Mouse (Mus musculus): ENCODE results near the gene Sstr5. TPM values are rescaled to one million over a fixed set of nuclear protein-coding genes. Genes with fewer than 3 reads are reported as not detected.

Gene Sstr5
- polyA plus RNA-seq, 1 experiment, result not detected

GRCm38 (mm10) chr17:25463326-25463945, 33.7 kb downstream of the Sstr5 start:
- no peak for TF ChIP-seq CTCF (IDR thresholded peaks at IDR 0.05; ENCODE audit: borderline replicate concordance, insufficient read depth, low read length)
- TF ChIP-seq POLR2A (IDR thresholded peaks at IDR 0.05; ENCODE audit: low read depth, low read length), result no peak
- Histone ChIP-seq H3K4me1 (ENCODE audit: control insufficient read depth, insufficient read depth, low read length) (no peaks in the 10 kb centered on the region), H3K4me3 (ENCODE audit: insufficient read depth, low read length) (no peak overlapping the region), H3K27ac (ENCODE audit: insufficient read depth, low read length) (no peak overlapping the region)

DNA sequence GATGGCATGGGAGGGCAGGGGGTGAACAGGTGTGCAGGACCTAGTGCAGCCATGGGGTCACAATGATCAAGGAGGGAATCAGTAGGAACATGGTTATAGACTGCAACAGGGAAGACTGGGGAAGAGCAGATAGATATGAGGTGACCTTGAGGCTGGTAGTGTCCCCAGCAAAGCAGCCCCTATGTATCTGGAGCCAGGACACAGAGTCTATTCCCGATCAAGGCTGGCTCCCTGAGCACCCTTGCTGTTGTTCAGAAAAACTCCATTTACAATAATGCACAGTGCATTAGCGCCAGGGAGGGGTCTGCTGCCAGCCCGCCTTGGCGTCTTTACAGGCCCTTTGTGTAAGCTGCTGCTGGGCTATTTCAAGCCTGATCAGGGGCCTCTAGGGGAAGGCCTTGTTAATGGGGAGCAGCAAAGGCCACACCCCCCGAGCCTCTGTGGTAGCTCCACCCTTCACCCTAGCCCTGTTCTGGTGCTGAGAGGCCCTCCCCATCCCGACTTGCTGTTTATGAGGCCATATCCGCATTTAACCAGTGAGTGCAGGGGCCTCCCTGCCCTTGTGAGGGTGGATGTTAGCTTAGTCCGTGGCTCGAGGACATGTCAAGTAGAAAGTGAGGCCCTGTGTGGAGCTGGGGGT, 34.7 kb downstream of the Sstr5 start:
- Histone ChIP-seq H3K4me1 (ENCODE audit: control insufficient read depth, insufficient read depth, low read length) (no peaks in the 10 kb centered on the region), H3K4me3 (ENCODE audit: insufficient read depth, low read length) (no peak overlapping the region), H3K27ac (ENCODE audit: insufficient read depth, low read length) (no peak overlapping the region)
- TF ChIP-seq POLR2A (IDR thresholded peaks at IDR 0.05; ENCODE audit: low read depth, low read length), result no peak
- no peak for TF ChIP-seq CTCF (IDR thresholded peaks at IDR 0.05; ENCODE audit: borderline replicate concordance, insufficient read depth, low read length)

DNA sequence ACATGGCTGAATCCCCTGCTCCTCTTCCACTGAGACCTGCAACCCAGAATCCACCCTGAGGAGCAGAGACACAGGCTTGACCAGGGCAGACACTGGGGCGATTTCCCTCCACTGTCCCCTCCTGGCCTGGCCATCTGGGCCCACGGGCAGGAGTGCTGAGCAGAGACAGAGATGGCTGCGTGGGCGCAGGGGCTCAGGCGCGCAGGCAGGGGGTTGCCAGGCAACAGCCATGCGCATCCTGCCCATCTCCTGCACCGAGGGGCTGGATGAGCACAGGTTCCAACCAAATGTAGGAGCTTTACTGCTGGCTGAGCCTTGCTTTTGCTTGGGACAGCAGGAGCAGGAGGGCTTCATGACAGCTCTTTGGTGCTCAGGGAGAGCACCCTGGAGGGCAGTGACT, 40.5 kb downstream of the Sstr5 start:
- TF ChIP-seq POLR2A (IDR thresholded peaks at IDR 0.05; ENCODE audit: low read depth, low read length), result no peak
- no peak for TF ChIP-seq CTCF (IDR thresholded peaks at IDR 0.05; ENCODE audit: borderline replicate concordance, insufficient read depth, low read length)
- no peak overlapping the region for H3K27ac ChIP-seq (ENCODE audit: insufficient read depth, low read length)
- no peak overlapping the region for H3K4me3 ChIP-seq (ENCODE audit: insufficient read depth, low read length)
- no peaks in the 10 kb centered on the region for H3K4me1 ChIP-seq (ENCODE audit: control insufficient read depth, insufficient read depth, low read length)

- Histone ChIP-seq H3K4me3 (ENCODE audit: insufficient read depth, low read length) (no peak within 1 kb of the TSS), H3K4me1 (ENCODE audit: control insufficient read depth, insufficient read depth, low read length) (no peaks in the 10 kb centered on the region), H3K27ac (ENCODE audit: insufficient read depth, low read length) (no peak within 1 kb of the TSS)
- no peak for TF ChIP-seq POLR2A (IDR thresholded peaks at IDR 0.05; ENCODE audit: low read depth, low read length)
- TF ChIP-seq CTCF (IDR thresholded peaks at IDR 0.05; ENCODE audit: borderline replicate concordance, insufficient read depth, low read length), result no peak
Measured at GRCm38 (mm10) chr17:25454272-25454671, 42.8 kb downstream of the Sstr5 start, which contains the start of gene Tekt4. TSS of gene Tekt4 (plus strand) at chr17:25454615.

DNA sequence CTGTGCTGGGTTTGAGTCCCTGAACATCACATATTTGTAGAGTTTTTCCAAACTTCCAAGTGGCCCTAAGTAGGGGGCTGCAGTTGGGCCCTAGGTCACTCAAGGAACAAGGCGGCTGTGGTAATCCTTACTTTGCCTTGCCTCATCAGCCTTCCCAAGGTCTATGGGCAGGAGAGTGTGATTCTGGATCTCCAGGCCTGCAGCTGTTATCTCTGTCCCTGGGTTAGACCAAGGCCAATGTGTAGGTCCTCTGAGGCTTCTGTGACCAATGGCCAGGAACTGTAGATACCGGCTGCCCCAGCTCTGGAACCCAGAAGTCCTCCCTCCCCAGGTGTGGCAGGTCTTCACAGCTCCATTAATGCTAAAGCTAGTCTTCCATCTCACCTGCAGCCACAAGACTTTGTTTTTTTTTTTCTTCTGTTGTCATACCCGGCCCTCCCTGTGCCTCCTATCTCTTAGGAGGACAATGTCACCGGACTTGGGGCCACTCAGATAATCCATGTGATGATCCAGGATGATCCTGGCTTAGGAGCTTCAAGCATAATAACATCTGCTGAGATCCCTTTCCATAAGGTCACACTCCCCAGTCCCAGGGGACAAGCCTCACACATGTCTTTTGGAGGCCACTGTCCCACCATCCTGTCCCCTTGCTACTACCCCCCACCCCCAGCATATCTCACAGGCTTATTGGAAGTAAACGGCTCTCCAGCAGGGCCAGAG, 44.7 kb downstream of the Sstr5 start:
- Histone ChIP-seq H3K4me1 (ENCODE audit: control insufficient read depth, insufficient read depth, low read length) (no peaks in the 10 kb centered on the region), H3K4me3 (ENCODE audit: insufficient read depth, low read length) (no peak overlapping the region), H3K27ac (ENCODE audit: insufficient read depth, low read length) (no peak overlapping the region)
- TF ChIP-seq POLR2A (IDR thresholded peaks at IDR 0.05; ENCODE audit: low read depth, low read length), result no peak
- TF ChIP-seq CTCF (IDR thresholded peaks at IDR 0.05; ENCODE audit: borderline replicate concordance, insufficient read depth, low read length), result no peak

- no peak overlapping the region for H3K27ac ChIP-seq (ENCODE audit: insufficient read depth, low read length)
Measured at GRCm38 (mm10) chr17:25450329-25450728, 46.8 kb downstream of the Sstr5 start.

GRCm38 (mm10) chr17:25447865-25448264, 49.2 kb downstream of the Sstr5 start:
- TF ChIP-seq POLR2A (IDR thresholded peaks at IDR 0.05; ENCODE audit: low read depth, low read length) (no peak), CTCF (IDR thresholded peaks at IDR 0.05; ENCODE audit: borderline replicate concordance, insufficient read depth, low read length) (no peak)
- Histone ChIP-seq H3K4me1 (ENCODE audit: control insufficient read depth, insufficient read depth, low read length) (no peaks in the 10 kb centered on the region), H3K27ac (ENCODE audit: insufficient read depth, low read length) (no peak overlapping the region), H3K4me3 (ENCODE audit: insufficient read depth, low read length) (no peak overlapping the region)

More at GRCm38 (mm10) chr17:25450329-25450728, 46.8 kb downstream of the Sstr5 start:
- H3K4me1 ChIP-seq (ENCODE audit: control insufficient read depth, insufficient read depth, low read length), result no peaks in the 10 kb centered on the region
- TF ChIP-seq CTCF (IDR thresholded peaks at IDR 0.05; ENCODE audit: borderline replicate concordance, insufficient read depth, low read length) (no peak), POLR2A (IDR thresholded peaks at IDR 0.05; ENCODE audit: low read depth, low read length) (no peak)
- no peak overlapping the region for H3K4me3 ChIP-seq (ENCODE audit: insufficient read depth, low read length)

DNA sequence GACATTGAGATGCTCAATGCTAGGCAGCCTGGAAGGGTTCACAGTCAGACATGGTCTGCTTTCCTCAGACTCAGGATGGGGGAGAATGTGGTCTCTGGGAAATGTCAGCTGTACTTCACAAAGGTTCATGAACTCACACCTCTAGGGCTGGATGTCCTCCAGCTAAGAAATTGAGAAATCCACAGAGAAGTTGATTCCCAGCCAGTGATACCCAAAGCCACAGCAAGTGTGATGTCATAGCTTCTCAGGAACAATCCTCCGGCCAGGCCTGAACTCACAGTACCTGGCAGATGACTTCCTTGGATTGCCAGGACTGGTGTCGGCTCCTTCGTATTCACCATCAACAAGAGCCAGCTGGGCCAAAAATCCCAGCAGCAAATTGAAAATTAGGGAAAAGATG, 51.2 kb downstream of the Sstr5 start:
- no peak for TF ChIP-seq CTCF (IDR thresholded peaks at IDR 0.05; ENCODE audit: borderline replicate concordance, insufficient read depth, low read length)
- no peak for TF ChIP-seq POLR2A (IDR thresholded peaks at IDR 0.05; ENCODE audit: low read depth, low read length)
- Histone ChIP-seq H3K4me1 (ENCODE audit: control insufficient read depth, insufficient read depth, low read length) (no peaks in the 10 kb centered on the region), H3K27ac (ENCODE audit: insufficient read depth, low read length) (no peak overlapping the region), H3K4me3 (ENCODE audit: insufficient read depth, low read length) (no peak overlapping the region)

GRCm38 (mm10) chr17:25445074-25445473, 52.0 kb downstream of the Sstr5 start:
- Histone ChIP-seq H3K4me3 (ENCODE audit: insufficient read depth, low read length) (no peak overlapping the region), H3K4me1 (ENCODE audit: control insufficient read depth, insufficient read depth, low read length) (no peaks in the 10 kb centered on the region), H3K27ac (ENCODE audit: insufficient read depth, low read length) (no peak overlapping the region)
- TF ChIP-seq POLR2A (IDR thresholded peaks at IDR 0.05; ENCODE audit: low read depth, low read length) (no peak), CTCF (IDR thresholded peaks at IDR 0.05; ENCODE audit: borderline replicate concordance, insufficient read depth, low read length) (no peak)

DNA sequence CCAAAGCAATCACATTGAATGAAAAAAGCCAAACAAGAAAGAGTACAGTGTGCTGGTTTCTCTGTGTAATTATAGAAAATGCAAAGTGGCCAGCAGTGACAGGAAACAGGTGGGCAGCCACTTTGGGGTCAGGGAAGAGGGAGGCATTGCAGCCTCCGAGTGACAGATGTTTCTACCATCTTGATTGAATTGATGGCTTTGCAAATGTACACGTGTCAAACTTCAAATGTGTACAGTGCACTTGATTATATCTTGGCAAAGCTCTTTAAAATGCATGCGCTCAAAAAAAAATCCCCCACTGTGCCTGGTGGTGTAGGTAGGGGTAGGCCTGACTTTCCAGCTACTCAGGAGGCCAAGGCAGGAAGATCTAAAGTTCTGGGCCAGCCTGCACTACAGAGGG, 54.2 kb downstream of the Sstr5 start:
- H3K4me1 ChIP-seq (ENCODE audit: control insufficient read depth, insufficient read depth, low read length), result no peaks in the 10 kb centered on the region
- no peak overlapping the region for H3K27ac ChIP-seq (ENCODE audit: insufficient read depth, low read length)
- TF ChIP-seq POLR2A (IDR thresholded peaks at IDR 0.05; ENCODE audit: low read depth, low read length) (no peak), CTCF (IDR thresholded peaks at IDR 0.05; ENCODE audit: borderline replicate concordance, insufficient read depth, low read length) (no peak)
- H3K4me3 ChIP-seq (ENCODE audit: insufficient read depth, low read length), result no peak overlapping the region

All from embryonic fibroblast, embryonic 13.5 days (primary cell).